Mouse (Mus musculus) embryonic fibroblast, embryonic 13.5 days (primary cell): ENCODE results near the gene Gm47996.

Experiments used
- CTCF ChIP-seq: IDR thresholded peaks from 2 replicates; pipeline ENCODE4 v1.5.1; 2011; ENCODE audit warnings: mild to moderate bottlenecking, control low read depth, low read length, moderate library complexity, borderline replicate concordance; ENCODE audit not compliant: insufficient read depth
- POLR2A ChIP-seq: IDR thresholded peaks from 2 replicates; pipeline ENCODE4 v1.6.1; 2011; ENCODE audit warnings: low read depth, mild to moderate bottlenecking, control low read depth, low read length, moderate library complexity

- TF ChIP-seq CTCF (no peak), POLR2A (no peak)
Observed at GRCm38 (mm10) chr1:151237780-151238179, 27.8 kb downstream of the Gm47996 start.
